Mouse (Mus musculus): ENCODE results near the gene BC147527. TPM values are rescaled to one million over a fixed set of nuclear protein-coding genes. Genes with fewer than 3 reads are reported as not detected.
"Not testable (repeated sequence)": the region's sequence is repeated elsewhere in the genome, so short reads cannot be mapped to it uniquely, and the experiment has no call there.

Gene BC147527
- polyA plus RNA-seq, 1 experiment: not detected

GRCm38 (mm10) chr13:120313584-120313983, 13.4 kb downstream of the BC147527 start:
- Histone ChIP-seq H3K27ac (ENCODE audit: insufficient read depth, low read length) (no peak overlapping the region), H3K4me3 (ENCODE audit: insufficient read depth, low read length) (no peak overlapping the region), H3K4me1 (ENCODE audit: control insufficient read depth, insufficient read depth, low read length) (no peaks in the 10 kb centered on the region)
- TF ChIP-seq POLR2A (IDR thresholded peaks at IDR 0.05; ENCODE audit: low read depth, low read length) (no peak), CTCF (IDR thresholded peaks at IDR 0.05; ENCODE audit: borderline replicate concordance, insufficient read depth, low read length) (no peak)

GRCm38 (mm10) chr13:120316578-120316977, 16.4 kb downstream of the BC147527 start, which contains the start of gene Tcstv3:
Tcstv3 (plus strand) TSS chr13:120316878.
- H3K4me3 ChIP-seq (ENCODE audit: insufficient read depth, low read length); H3K27ac ChIP-seq (ENCODE audit: insufficient read depth, low read length); H3K4me1 ChIP-seq (ENCODE audit: control insufficient read depth, insufficient read depth, low read length): not testable (repeated sequence)

- no peak overlapping the region for H3K27ac ChIP-seq (ENCODE audit: insufficient read depth, low read length)
- no peaks in the 10 kb centered on the region for H3K4me1 ChIP-seq (ENCODE audit: control insufficient read depth, insufficient read depth, low read length)
- no peak for TF ChIP-seq CTCF (IDR thresholded peaks at IDR 0.05; ENCODE audit: borderline replicate concordance, insufficient read depth, low read length)
- no peak for TF ChIP-seq POLR2A (IDR thresholded peaks at IDR 0.05; ENCODE audit: low read depth, low read length)
- H3K4me3 ChIP-seq (ENCODE audit: insufficient read depth, low read length): no peak overlapping the region
These were observed 20.0 kb downstream of the BC147527 start for GRCm38 (mm10) chr13:120320183-120320582.

GRCm38 (mm10) chr13:120320721-120321120, 20.5 kb downstream of the BC147527 start:
- TF ChIP-seq POLR2A (IDR thresholded peaks at IDR 0.05; ENCODE audit: low read depth, low read length) (no peak), CTCF (IDR thresholded peaks at IDR 0.05; ENCODE audit: borderline replicate concordance, insufficient read depth, low read length) (no peak)
- Histone ChIP-seq H3K27ac (ENCODE audit: insufficient read depth, low read length) (no peak overlapping the region), H3K4me1 (ENCODE audit: control insufficient read depth, insufficient read depth, low read length) (no peaks in the 10 kb centered on the region), H3K4me3 (ENCODE audit: insufficient read depth, low read length) (no peak overlapping the region)

Other genes with a start within 250 kb of the BC147527 start
- gene Gm21188, start 248.2 kb upstream of the BC147527 start, polyA plus RNA-seq (2011; ENCODE audit: insufficient read length, low read depth, missing spikeins): not detected in 2 replicates
- not detected in 2 replicates for gene Gm20767, start 160.1 kb upstream of the BC147527 start, polyA plus RNA-seq (2011; ENCODE audit: insufficient read length, low read depth, missing spikeins)
- not detected in 2 replicates for gene Gm21818, start 128.0 kb upstream of the BC147527 start, polyA plus RNA-seq (2011; ENCODE audit: insufficient read length, low read depth, missing spikeins)
- not detected in 2 replicates for gene Gm21762, start 84.4 kb upstream of the BC147527 start, polyA plus RNA-seq (2011; ENCODE audit: insufficient read length, low read depth, missing spikeins)
- gene Gm21731, start 61.3 kb upstream of the BC147527 start, polyA plus RNA-seq (2011; ENCODE audit: insufficient read length, low read depth, missing spikeins): not detected in 2 replicates
- gene AF067061, start 37.3 kb upstream of the BC147527 start, polyA plus RNA-seq (2011; ENCODE audit: insufficient read length, low read depth, missing spikeins): not detected in 2 replicates
- gene Tcstv3, start 16.5 kb downstream of the BC147527 start, polyA plus RNA-seq (2011; ENCODE audit: insufficient read length, low read depth, missing spikeins): not detected in 2 replicates

Measured in embryonic fibroblast, embryonic 13.5 days (primary cell).